Mouse (Mus musculus) frontal cortex, adult (tissue): Measurements from ENCODE around the gene Dync1i1.
A peak's percentile ranks its signal among the peaks of the same experiment; 100 is the strongest.

ENCODE experiments used
- ATAC-seq: cut with Nextera tagmentation; 2 replicates; pipeline ENCODE4 v1.9.2; 2017; ENCODE audit warnings: mild to moderate bottlenecking, moderate library complexity, mixed read lengths; ENCODE audit not compliant: low TSS enrichment

Gene Dync1i1

GRCm38 (mm10) chr6:5855526-5855925 lies 130.1 kb downstream of the Dync1i1 start:
- no peak for ATAC-seq

GRCm38 (mm10) chr6:5858371-5858770 lies 132.9 kb downstream of the Dync1i1 start:
- ATAC-seq, result peak; percentile 41; the same call in 1 of the 2 replicates

- no peak for ATAC-seq
Measured at GRCm38 (mm10) chr6:5858901-5859598, 133.6 kb downstream of the Dync1i1 start.

GRCm38 (mm10) chr6:5859630-5860029 lies 134.2 kb downstream of the Dync1i1 start:
- no peak for ATAC-seq

- ATAC-seq, result no peak
Measured at GRCm38 (mm10) chr6:5866091-5866490, 140.7 kb downstream of the Dync1i1 start.

GRCm38 (mm10) chr6:5867221-5867620 lies 141.8 kb downstream of the Dync1i1 start:
- ATAC-seq, result no peak

- no peak for ATAC-seq
Measured at GRCm38 (mm10) chr6:5871060-5871459, 145.6 kb downstream of the Dync1i1 start.

- peak; percentile 49 for ATAC-seq
Measured at GRCm38 (mm10) chr6:5871581-5872298, 146.3 kb downstream of the Dync1i1 start.

GRCm38 (mm10) chr6:5889341-5889740 lies 163.9 kb downstream of the Dync1i1 start:
- no peak for ATAC-seq

- ATAC-seq, result peak; percentile 94
Measured at GRCm38 (mm10) chr6:5911295-5911694, 185.9 kb downstream of the Dync1i1 start.

- ATAC-seq, result no peak
Measured at GRCm38 (mm10) chr6:5915028-5915427, 189.6 kb downstream of the Dync1i1 start.

- no peak for ATAC-seq
Measured at GRCm38 (mm10) chr6:5920670-5921069, 195.2 kb downstream of the Dync1i1 start.

- ATAC-seq, result no peak; the same call in 1 of the 2 replicates
Measured at GRCm38 (mm10) chr6:5922676-5923075, 197.2 kb downstream of the Dync1i1 start.

- ATAC-seq, result peak; percentile 92
Measured at GRCm38 (mm10) chr6:5923148-5923547, 197.7 kb downstream of the Dync1i1 start.

GRCm38 (mm10) chr6:5930140-5930539 lies 204.7 kb downstream of the Dync1i1 start:
- peak; percentile 74 for ATAC-seq

GRCm38 (mm10) chr6:5935587-5936353 lies 210.3 kb downstream of the Dync1i1 start:
- no peak for ATAC-seq

- ATAC-seq, result no peak
Measured at GRCm38 (mm10) chr6:5949812-5950392, 224.5 kb downstream of the Dync1i1 start.

GRCm38 (mm10) chr6:5956316-5956913 lies 231.0 kb downstream of the Dync1i1 start:
- no peak for ATAC-seq

GRCm38 (mm10) chr6:5960728-5961127 lies 235.3 kb downstream of the Dync1i1 start:
- no peak for ATAC-seq

GRCm38 (mm10) chr6:5961960-5962359 lies 236.5 kb downstream of the Dync1i1 start:
- ATAC-seq, result peak; percentile 81

GRCm38 (mm10) chr6:5966376-5966775 lies 240.9 kb downstream of the Dync1i1 start:
- ATAC-seq, result peak; percentile 59
